Mouse (Mus musculus) macrophage (primary cell): Measurements from ENCODE around the gene Pde11a. TPM values are rescaled to one million over a fixed set of nuclear protein-coding genes. Genes with fewer than 3 reads are reported as not detected.

Experiments
- H3K27ac ChIP-seq: fragments of 350-480 bp; formaldehyde crosslinking; 2 replicates; pipeline ENCODE4 v1.9.0; 2021
- H3K36me3 ChIP-seq: fragments of 350-480 bp; formaldehyde crosslinking; 2 replicates; pipeline ENCODE4 v1.9.0; 2021; ENCODE audit errors: inconsistent target
- H3K4me3 ChIP-seq: fragments of 350-480 bp; formaldehyde crosslinking; 2 replicates; pipeline ENCODE4 v1.9.0; 2021; ENCODE audit errors: inconsistent target
- H3K79me2 ChIP-seq: fragments of 350-480 bp; formaldehyde crosslinking; 2 replicates; pipeline ENCODE4 v1.9.0; 2021; ENCODE audit errors: inconsistent target
- WGBS: methylation state at CpG from one replicate; pipeline ENCODE4 v1.1.7; 2026; ENCODE audit warnings: inconsistent platforms; ENCODE audit not compliant: missing documents; 5-methylcytosine and 5-hydroxymethylcytosine counted together
- polyA plus RNA-seq: library from polyadenylated mRNA; stranded (reverse); fragments of 250-400 nt; gene quantifications from 3 replicates; pipeline ENCODE4 v1.2.4, GENCODE M21; 2018; ENCODE audit warnings: inconsistent platforms

The Pde11a gene
- polyA plus RNA-seq, 1 experiment from 2014 or later, result not detected

DNA sequence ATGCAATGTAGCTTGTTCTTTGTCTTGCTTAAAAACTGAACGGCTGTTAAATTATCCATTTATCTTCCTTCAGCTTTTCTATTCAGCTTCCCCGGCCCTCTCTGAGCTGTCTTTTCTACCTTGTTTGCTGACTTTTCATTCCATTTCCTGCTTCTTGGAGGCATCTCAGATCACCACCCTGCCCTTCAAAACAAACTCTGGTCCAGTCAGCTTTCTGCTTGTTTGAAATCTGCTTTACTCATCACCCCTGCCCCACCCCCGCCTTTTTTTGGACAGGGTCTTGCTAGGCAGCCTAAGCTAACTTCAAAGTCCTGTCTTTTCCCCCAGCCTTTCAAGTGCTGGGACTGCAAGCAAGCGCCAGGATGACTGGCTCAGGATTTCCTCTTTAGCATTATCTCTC, 332.4 kb downstream of the Pde11a start:
- Histone ChIP-seq H3K79me2 (no peaks in the 10 kb centered on the region), H3K27ac (no peak overlapping the region), H3K4me3 (no peak overlapping the region), H3K36me3 (no peaks in the 10 kb centered on the region)
- 81% methylated on average over 4 of the region's 4 CpGs for WGBS

DNA sequence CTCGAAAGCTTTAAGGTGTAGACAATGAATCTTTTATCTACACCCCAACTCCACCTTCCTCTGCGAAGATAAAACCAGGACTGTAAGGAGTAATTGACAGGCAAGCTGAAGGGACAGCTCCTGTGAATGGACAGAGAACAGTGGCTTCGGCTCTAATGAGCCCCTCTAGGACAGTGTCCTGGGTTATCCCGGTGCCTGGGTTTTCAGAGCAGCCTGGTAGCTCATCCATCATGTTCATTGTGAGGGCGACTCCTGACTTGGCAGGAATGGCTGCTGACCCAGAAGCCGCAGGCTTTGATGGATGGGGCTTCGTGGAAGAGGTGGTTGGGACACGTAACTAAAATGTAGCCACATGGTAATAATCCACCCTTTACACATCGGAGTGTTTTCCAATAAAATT, 335.7 kb downstream of the Pde11a start:
- no peaks in the 10 kb centered on the region for H3K36me3 ChIP-seq
- no peak overlapping the region for H3K4me3 ChIP-seq
- H3K79me2 ChIP-seq, result no peaks in the 10 kb centered on the region
- no peak overlapping the region for H3K27ac ChIP-seq
- 88% methylated on average over 9 of the region's 9 CpGs for WGBS

DNA sequence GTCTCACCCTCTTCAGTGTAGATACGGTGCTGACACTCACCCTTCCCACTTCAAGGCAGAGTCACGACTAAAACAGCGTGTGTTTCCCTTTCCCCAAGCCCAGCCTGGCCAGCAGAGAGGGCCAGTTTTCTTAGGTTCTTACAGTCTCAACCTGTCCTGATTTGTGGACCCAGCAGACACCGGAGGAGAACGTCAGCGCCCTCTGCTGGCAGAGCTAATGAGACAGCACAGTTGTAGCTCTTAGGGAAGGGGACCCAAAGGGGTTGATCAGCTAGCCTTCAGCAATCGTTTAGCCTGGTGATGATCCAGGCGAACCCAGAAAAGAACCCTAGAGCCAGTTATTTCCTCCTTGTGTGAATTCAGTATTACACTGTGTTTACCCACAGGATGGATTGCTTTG, 337.2 kb downstream of the Pde11a start:
- Histone ChIP-seq H3K27ac (no peak overlapping the region), H3K4me3 (no peak overlapping the region), H3K79me2 (no peaks in the 10 kb centered on the region), H3K36me3 (no peaks in the 10 kb centered on the region)
- WGBS, result 30% methylated on average over 8 of the region's 8 CpGs

DNA sequence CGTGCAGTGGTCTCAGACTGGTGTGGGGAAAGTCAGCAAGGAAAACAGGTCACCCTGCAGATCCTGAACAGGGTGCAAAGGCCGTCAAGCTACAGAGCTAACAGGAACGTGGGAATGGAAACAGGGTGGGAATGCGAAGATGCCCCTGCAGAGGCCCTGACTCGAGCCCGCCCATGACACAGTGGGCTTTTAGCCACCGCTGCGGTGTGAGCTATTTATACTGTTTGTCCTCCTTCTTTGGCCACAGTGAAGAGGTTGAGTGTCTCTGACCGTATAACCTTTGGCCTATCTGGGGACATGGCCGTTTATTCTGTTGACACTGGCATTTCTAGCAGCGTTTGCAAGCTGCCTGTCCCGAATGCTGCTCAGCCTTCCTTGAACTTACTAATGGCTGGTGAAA, 338.9 kb downstream of the Pde11a start:
- Histone ChIP-seq H3K36me3 (no peaks in the 10 kb centered on the region), H3K4me3 (no peak overlapping the region), H3K79me2 (no peaks in the 10 kb centered on the region), H3K27ac (no peak overlapping the region)
- WGBS, result 91% methylated on average over 12 of the region's 12 CpGs

DNA sequence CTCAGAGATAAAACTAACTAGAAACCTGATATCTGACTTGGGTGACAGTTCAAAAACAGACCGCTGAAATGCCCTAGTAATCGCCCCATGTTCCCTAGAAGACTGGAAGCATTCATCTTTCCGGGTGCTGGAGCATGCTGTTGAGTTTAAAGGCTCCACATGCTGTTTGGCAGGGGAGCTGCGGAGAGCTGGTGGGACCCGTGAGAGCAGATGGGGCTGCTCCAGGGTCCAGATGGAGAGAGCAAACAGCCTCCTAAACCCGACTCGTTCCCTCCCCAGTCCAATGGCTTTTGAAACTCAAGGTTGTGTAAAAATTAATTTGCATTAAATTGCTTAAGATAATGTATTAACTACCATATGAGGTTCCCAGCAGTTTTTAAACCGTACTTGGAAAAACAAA, 339.9 kb downstream of the Pde11a start:
- Histone ChIP-seq H3K79me2 (no peaks in the 10 kb centered on the region), H3K27ac (no peak overlapping the region), H3K36me3 (no peaks in the 10 kb centered on the region), H3K4me3 (no peak overlapping the region)
- 91% methylated on average over 8 of the region's 8 CpGs for WGBS

DNA sequence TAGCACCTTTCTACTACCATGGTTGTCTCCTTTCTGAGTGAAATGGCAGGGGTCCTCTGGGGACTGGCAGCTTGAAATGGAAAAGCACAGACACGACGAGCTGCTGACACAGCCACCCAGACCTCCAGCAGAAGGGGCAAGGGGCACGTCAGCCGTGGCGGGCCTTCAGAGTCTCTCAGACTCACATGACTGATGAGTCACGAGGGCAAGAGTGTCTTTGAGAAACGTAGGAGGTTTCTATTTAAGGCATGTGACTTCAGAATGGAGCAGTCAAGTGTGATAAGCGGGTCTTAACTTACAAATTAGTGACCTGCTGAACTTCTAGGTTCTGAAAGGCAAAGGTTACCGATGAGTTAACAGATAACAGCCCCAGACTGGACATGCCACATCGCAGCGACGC, 340.8 kb downstream of the Pde11a start:
- Histone ChIP-seq H3K27ac (no peak overlapping the region), H3K36me3 (no peaks in the 10 kb centered on the region), H3K4me3 (no peak overlapping the region), H3K79me2 (no peaks in the 10 kb centered on the region)
- WGBS, result 73% methylated on average over 12 of the region's 12 CpGs

DNA sequence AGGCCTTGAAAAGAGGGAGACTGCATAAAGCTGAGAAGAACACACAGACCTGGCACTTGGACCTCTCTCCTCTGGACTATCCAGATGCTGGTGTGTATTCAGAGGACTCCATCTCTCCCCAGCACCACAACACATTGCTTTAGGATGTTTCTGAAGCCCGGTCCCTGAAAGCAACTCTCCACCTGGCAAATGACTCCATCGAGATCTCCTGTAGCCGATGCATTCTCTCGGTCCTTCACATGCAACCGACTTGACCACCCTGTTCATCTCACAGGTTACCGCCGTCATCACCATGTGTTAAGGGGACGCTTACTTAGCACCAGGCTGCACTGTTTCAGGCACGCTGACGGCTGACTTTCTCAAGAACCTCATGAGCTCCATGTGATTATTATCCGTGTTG, 343.7 kb downstream of the Pde11a start:
- Histone ChIP-seq H3K79me2 (no peaks in the 10 kb centered on the region), H3K36me3 (no peaks in the 10 kb centered on the region), H3K27ac (no peak overlapping the region), H3K4me3 (no peak overlapping the region)
- 92% methylated on average over 11 of the region's 11 CpGs for WGBS

DNA sequence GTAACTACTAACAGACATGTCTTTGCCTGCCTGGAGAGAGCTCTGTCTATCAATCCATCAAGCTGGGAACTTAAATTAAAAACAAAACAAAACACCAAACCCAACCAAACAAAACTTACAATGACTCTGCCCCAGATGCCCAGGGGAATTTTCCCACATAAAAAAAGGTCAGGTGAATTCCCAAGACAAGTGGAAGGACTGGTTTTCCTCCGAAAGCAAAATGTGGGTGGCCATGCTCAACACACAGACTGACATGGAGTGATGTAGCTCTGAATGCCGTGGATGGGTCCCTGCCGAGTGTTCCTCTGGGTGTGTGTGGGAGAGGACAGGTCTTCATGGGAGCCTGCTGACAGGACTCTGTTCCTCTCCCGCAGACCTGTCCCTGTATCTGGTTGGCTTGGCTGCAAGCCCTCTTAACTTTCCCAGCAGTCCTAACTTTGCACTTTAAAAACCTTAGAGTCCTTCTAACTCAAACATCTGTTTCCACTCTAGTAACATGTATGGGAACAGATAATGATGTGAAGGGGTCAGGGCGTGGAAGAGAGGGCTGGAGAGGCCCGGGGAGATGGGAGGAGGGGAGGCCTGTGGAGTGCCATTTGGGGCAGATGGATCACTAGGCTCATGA, 346.9 kb downstream of the Pde11a start:
- WGBS, result 86% methylated on average over 6 of the region's 6 CpGs
- no peaks in the 10 kb centered on the region for H3K36me3 ChIP-seq
- no peaks in the 10 kb centered on the region for H3K79me2 ChIP-seq
- no peak overlapping the region for H3K4me3 ChIP-seq
- H3K27ac ChIP-seq, result no peak overlapping the region

DNA sequence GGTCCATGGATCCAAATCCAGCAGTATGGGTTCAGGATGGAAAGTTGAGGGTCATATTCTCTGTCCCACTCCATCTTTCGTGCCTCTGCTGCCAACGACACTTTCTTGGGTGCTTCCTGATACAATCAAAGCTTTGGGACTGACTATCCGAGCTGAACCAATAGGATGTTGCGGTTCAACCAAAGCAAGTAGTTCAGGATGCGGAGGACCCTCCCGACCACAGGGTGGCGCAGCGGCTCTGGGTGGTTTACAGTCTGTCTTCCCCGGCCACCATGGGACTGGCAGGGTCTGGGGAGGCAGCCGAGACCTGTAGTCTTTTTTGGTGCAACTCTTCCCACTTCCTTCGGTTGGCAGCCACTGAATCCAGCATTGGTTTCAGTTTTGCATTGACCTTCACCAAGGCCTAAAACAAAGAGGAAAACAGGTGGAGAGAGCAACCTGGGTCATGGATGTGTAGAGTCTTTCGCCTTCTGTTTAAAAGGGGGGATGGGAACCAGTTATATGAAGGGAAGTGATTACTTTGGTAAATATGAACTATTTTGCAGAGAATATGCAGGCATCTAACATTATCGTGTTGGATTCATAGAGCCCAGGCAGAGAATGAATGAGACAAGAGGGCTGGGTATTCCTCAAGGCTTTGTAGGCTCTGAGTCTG, 347.6 kb downstream of the Pde11a start:
- no peak overlapping the region for H3K4me3 ChIP-seq
- 45% methylated on average over 13 of the region's 13 CpGs for WGBS
- no peaks in the 10 kb centered on the region for H3K36me3 ChIP-seq
- H3K27ac ChIP-seq, result no peak overlapping the region
- no peaks in the 10 kb centered on the region for H3K79me2 ChIP-seq

DNA sequence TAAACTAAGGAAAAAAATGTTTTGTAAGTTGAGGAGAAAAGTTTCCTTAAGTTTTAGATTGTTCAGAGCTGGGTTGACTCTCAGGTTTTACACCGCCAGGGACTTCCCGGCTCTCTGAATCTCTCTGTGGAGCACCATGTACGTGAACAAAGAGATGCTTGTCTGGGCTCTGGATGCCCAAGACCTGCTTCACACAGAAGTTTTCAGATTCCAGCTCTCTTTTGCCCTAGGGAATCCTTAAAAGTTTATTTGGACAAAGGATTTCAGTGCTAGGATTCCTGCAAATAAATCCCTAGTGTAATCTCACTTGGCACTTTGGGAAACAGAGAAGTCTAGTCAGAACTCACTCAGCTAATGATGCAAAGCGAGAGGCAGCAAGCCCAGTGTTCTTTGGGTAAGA, 348.9 kb downstream of the Pde11a start:
- H3K27ac ChIP-seq, result no peak overlapping the region
- H3K79me2 ChIP-seq, result no peaks in the 10 kb centered on the region
- no peaks in the 10 kb centered on the region for H3K36me3 ChIP-seq
- H3K4me3 ChIP-seq, result no peak overlapping the region
- WGBS, result 95% methylated on average over 4 of the region's 4 CpGs

DNA sequence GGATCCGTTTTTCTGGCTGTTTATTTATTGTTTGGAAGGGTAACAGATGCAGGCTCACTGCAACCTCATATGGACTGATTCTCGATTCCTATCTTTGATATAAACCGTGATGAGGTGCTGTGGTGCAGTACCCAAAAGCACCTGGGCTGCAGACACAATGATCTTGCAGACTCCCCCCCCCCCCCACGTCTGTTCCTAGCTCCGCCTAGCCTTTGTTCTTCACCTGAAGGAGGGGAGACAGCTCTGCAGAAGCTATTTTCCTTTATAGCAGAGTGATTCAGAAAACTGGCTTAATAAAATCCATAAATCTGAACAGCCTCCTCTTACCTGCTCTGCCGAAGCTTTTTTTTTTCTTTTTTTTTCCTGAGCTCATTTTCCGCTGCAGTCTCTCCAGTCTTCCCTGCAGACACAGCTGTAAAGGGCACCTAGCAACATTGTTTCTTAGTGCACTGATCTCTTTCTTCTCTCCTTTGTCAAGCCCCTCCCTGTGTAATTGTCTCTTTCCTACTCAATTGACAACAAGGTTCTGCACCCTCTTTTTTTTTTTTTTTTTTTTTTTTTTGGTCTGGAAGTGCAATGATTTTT, 349.7 kb downstream of the Pde11a start:
- no peaks in the 10 kb centered on the region for H3K79me2 ChIP-seq
- no peak overlapping the region for H3K27ac ChIP-seq
- no peaks in the 10 kb centered on the region for H3K36me3 ChIP-seq
- no peak overlapping the region for H3K4me3 ChIP-seq
- WGBS, result 87% methylated on average over 7 of the region's 7 CpGs

DNA sequence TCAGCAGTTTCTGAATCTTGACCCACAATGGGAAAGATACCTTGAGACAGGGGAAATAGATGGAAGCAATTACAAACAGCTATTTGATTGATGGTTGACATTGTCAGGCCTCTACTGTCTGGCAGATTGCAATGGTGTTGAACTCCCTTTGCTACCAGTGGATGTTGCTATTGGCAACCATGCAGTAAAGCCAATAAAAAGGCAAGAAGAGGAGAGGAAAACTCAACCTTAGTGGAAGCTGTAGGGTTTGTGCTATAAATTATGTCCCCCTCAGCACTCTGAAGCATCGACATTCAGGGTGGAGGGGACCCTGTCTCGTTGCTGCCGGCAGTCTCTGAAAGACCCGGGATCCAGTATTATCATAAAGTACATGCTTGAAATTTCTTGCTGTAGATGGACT, 350.2 kb downstream of the Pde11a start:
- WGBS, result 73% methylated on average over 4 of the region's 4 CpGs
- no peak overlapping the region for H3K4me3 ChIP-seq
- H3K27ac ChIP-seq, result no peak overlapping the region
- H3K79me2 ChIP-seq, result no peaks in the 10 kb centered on the region
- no peaks in the 10 kb centered on the region for H3K36me3 ChIP-seq

DNA sequence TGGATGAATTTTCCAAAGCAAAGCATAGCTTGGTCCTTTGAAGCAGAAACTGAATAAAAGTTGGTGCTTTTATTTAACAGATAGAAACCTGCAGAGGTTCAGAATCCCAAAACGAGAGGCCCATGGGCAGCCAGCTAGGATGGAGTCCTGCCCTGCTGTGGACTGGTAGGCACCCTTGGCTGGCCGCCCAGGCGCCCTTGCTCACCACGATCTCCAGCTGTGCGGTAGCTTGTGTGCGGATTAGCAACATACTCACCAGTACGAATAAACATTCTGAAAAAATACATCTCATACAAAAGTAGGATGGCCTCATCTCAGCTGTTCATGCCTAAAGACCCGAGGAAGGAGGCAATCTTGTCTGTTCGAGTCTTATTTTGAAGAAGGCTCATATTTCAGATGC, 350.8 kb downstream of the Pde11a start:
- WGBS, result 92% methylated on average over 9 of the region's 9 CpGs
- no peaks in the 10 kb centered on the region for H3K79me2 ChIP-seq
- H3K4me3 ChIP-seq, result no peak overlapping the region
- no peaks in the 10 kb centered on the region for H3K36me3 ChIP-seq
- H3K27ac ChIP-seq, result no peak overlapping the region

DNA sequence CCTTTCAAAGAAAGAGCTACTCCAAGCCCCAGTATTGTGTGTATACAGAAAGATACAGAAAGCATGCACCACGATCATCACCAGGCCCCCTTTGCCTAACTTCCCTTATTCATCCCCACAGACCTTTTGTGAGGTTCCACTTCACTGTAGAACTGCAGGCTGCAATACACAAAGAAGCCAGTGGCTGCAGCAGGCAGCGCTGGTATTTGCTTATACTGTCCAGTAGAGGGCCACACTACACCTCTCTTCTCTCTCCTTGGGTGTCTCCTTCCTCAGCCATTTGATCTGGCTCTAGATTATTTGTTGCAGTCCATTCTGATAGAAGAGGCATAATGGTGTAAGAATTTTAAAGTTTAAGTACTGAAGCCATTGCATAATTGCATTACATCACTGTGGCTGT, 353.4 kb downstream of the Pde11a start:
- H3K27ac ChIP-seq, result no peak overlapping the region
- H3K4me3 ChIP-seq, result no peak overlapping the region
- no peaks in the 10 kb centered on the region for H3K79me2 ChIP-seq
- H3K36me3 ChIP-seq, result no peaks in the 10 kb centered on the region
- 0% methylated on average over 2 of the region's 2 CpGs for WGBS

DNA sequence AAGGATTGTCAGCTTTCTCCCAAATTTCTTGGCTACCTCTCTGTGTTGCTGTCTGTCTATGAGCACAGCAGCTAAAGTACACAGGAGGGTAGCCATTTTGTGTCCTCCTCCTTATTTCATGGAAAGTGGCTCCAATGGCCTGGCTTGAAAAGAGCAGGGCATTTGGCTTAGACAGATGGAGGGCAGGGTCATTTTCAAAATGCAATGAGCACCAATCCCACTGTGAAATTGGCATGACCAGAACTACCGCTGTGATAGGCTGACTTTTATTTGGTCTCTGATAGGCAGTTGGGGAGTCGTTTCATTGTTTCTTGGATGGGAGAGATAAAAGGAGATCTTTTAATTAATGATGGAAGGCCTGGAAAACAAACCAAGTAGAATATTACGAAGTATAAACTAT, 354.7 kb downstream of the Pde11a start:
- Histone ChIP-seq H3K27ac (no peak overlapping the region), H3K36me3 (no peaks in the 10 kb centered on the region), H3K4me3 (no peak overlapping the region), H3K79me2 (no peaks in the 10 kb centered on the region)
- WGBS, result 100% methylated on average over 3 of the region's 3 CpGs
